Mouse (Mus musculus) megakaryocyte, embryonic 14.5 days (primary cell): Measurements from ENCODE around the gene Uap1.

Source experiments
- FLI1 ChIP-seq: IDR thresholded peaks from 2 replicates; pipeline ENCODE4 v1.6.1; 2012; ENCODE audit warnings: low read length, inconsistent platforms, mixed read lengths
- GATA1 ChIP-seq: IDR thresholded peaks from 3 replicates; pipeline ENCODE4 v1.6.1; 2012; ENCODE audit warnings: mixed read lengths, low read length, inconsistent platforms, borderline replicate concordance

- TF ChIP-seq GATA1: no peak
- no peak for TF ChIP-seq FLI1
Measured at GRCm38 (mm10) chr1:170223276-170223675, 48.5 kb upstream of the Uap1 start.
